Mouse (Mus musculus) gastrocnemius, adult 2 months (tissue): ENCODE measurements around the gene Zc3h4. TPM values are rescaled to one million over a fixed set of nuclear protein-coding genes. Genes with fewer than 3 reads are reported as not detected.

Experiments used
- DNase-seq: peaks from one replicate; pipeline ENCODE4 v3.0.0; 2022
- H3K27ac ChIP-seq: fragments of 200-600 bp; 2 replicates; pipeline ENCODE4 v1.8.1; 2022; ENCODE audit warnings: mild to moderate bottlenecking
- H3K4me3 ChIP-seq: fragments of 200-600 bp; 2 replicates; pipeline ENCODE4 v1.8.1; 2022; ENCODE audit warnings: mild to moderate bottlenecking, moderate library complexity
- CTCF ChIP-seq: fragments of 200-600 bp; IDR thresholded peaks from 2 replicates; pipeline ENCODE4 v1.8.1; 2022; ENCODE audit warnings: antibody characterized with exemption, mild to moderate bottlenecking, moderate library complexity
- intact Hi-C: fragments of 180-260 bp; cut with DNase I; formaldehyde crosslinking; loops from one replicate; pipeline ENCODE4 v1.15.1; 2025
- total RNA-seq, 2 experiments: library from RNA; stranded (reverse); gene quantifications; 2 replicates each; pipeline ENCODE4 v1.2.3; 2021

Gene Zc3h4
- total RNA-seq, 2 experiments from 2014 or later, result 29.9 to 32.0 TPM

GRCm38 (mm10) chr7:16456289-16456688 is 55.6 kb downstream of the Zc3h4 start:
- no peak overlapping the region for H3K27ac ChIP-seq
- intact Hi-C loops, result no loop called here
- DNase-seq, result no peak
- H3K4me3 ChIP-seq, result no peak overlapping the region
- no peak for TF ChIP-seq CTCF

- Histone ChIP-seq H3K4me3 (no peak overlapping the region), H3K27ac (no peak overlapping the region)
- DNase-seq, result no peak
- intact Hi-C loops, result loop anchor here (10.0 kb wide), 1 partner anchor 166 kb away; no protein-coding TSS in a partner anchor
- no peak for TF ChIP-seq CTCF
Observed at GRCm38 (mm10) chr7:16460566-16460965, 59.9 kb downstream of the Zc3h4 start.

DNA sequence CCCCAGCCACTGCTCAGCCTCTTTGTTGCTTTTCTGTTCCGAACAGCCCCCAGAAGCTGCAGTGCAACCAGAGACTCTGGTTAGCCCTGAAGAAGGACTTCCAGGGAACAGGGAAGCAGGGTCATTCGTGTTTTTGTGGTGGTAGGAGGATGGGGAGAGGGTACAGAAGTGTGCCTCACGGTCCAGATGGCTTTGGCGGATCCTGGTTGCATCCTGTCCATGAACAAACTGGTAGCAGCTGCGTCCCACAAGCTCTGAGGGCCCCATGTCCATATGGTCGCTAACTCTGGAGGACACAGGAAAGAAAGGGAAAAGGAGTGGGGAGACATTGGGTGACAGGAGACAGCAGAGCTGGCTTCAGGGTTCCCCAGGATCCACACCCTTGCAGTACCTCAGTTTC is 60.4 kb downstream of the Zc3h4 start:
- intact Hi-C loops, result loop anchor here (10.0 kb wide), 1 partner anchor 166 kb away; no protein-coding TSS in a partner anchor
- no peak for DNase-seq
- TF ChIP-seq CTCF, result no peak

DNA sequence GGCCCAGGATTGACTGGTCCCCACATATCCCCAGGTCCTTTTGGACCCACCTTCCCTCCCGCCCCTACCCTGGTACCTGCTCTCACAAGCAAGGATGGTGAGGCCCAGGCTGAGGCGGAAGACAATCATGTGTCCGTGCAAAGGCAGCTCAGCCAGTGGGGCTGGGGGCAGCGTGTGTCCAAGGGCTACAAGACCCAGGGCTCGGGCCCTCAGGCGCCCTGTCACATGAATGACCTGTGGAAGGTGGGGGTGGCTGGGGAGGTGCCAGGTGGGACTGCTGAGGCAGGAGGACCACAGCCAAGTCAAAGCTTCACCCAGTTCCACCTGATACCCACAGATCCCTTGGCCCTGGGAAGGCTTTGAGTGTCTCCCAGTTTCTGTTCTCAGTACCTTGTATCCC is 61.0 kb downstream of the Zc3h4 start:
- Histone ChIP-seq H3K4me3 (no peak overlapping the region), H3K27ac (no peak overlapping the region)
- intact Hi-C loops, result loop anchor here (2.0 to 10.0 kb wide), 2 partner anchors 65 to 167 kb away; no protein-coding TSS in a partner anchor
- DNase-seq, result no peak
- no peak for TF ChIP-seq CTCF

More for the DNA sequence above, 60.4 kb downstream of the Zc3h4 start:
- Histone ChIP-seq H3K4me3 (no peak overlapping the region), H3K27ac (no peak overlapping the region)

- peak; percentile 96 for TF ChIP-seq CTCF
- Histone ChIP-seq H3K4me3 (no peak overlapping the region), H3K27ac (no peak overlapping the region)
- intact Hi-C loops, result loop anchor here (2.0 to 10.0 kb wide), 2 partner anchors 66 to 168 kb away; no protein-coding TSS in a partner anchor
- peak; percentile 82 for DNase-seq
Observed at GRCm38 (mm10) chr7:16463214-16463613, 62.5 kb downstream of the Zc3h4 start.

DNA sequence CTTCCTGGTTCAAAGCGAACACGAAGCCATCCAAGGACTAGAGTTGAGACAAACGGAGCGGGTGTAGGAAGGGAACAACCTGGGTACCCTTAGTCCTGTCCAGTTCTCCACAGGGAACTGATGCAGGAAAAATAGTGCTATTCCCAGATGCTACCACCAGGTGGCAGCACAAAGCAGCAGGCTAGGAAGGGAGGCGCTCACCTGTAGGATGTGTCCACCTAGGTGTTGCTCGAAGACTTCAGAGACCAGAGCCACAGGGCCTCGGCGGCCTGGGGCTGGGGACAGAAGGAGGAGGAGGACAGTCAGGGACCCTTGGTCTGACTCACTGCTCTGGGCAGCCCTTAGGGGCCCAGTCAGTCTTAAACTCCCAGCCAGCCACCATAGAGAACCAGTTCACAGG is 64.5 kb downstream of the Zc3h4 start:
- Histone ChIP-seq H3K27ac (no peak overlapping the region), H3K4me3 (no peak overlapping the region)
- peak; percentile 98 for TF ChIP-seq CTCF
- peak; percentile 71 for DNase-seq
- intact Hi-C loops, result loop anchor here (1.0 to 10.0 kb wide), 3 partner anchors 26 to 170 kb away; no protein-coding TSS in a partner anchor

DNA sequence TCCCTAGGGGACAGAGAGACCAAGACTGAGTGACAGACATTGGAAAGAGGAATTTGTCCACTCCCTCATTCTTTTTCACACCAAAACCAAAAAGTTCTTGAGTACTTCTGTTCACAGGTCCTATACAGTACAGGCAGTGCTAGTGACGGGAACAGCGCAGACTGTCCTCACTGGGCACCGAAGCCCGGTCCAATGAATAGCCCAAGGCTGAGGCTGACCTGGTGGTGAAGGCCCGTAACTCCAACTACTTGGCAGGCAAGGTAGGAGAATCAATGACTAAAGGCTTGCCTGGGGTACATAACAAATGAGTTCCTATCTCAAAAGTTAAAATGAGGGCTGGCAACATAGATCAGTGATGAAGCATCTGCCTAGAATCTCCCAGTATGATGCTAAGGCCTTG is 64.9 kb downstream of the Zc3h4 start:
- Histone ChIP-seq H3K27ac (no peak overlapping the region), H3K4me3 (no peak overlapping the region)
- no peak for TF ChIP-seq CTCF
- intact Hi-C loops, result loop anchor here (1.0 to 10.0 kb wide), 3 partner anchors 25 to 171 kb away; no protein-coding TSS in a partner anchor
- no peak for DNase-seq

GRCm38 (mm10) chr7:16466565-16466964 is 65.9 kb downstream of the Zc3h4 start:
- TF ChIP-seq CTCF, result peak; percentile 39
- intact Hi-C loops, result loop anchor here (10.0 kb wide), 1 partner anchor 172 kb away; no protein-coding TSS in a partner anchor
- no peak overlapping the region for H3K27ac ChIP-seq
- H3K4me3 ChIP-seq, result no peak overlapping the region
- DNase-seq, result no peak

DNA sequence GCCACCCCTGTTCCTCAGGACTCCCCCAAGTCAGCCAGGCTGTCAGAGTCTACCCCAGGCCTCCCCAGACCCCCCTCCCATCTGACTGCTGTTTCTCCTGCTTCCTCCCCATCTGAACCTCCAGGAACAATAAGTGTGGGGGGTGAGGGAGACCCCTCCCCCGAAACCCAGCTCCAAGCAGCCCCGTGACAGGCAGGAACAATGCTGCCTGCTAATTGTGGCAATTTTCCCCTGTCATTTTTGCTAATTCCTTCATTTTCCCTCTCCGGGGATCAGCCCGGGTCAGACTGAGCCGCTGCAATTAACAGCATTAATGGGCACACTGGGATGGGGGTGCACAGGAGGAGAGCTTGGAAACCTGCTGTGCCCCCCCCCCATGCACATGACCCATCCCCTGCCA is 67.4 kb downstream of the Zc3h4 start:
- no peak for TF ChIP-seq CTCF
- intact Hi-C loops, result loop anchor here (10.0 kb wide), 1 partner anchor 173 kb away; no protein-coding TSS in a partner anchor
- no peak overlapping the region for H3K27ac ChIP-seq
- H3K4me3 ChIP-seq, result no peak overlapping the region
- DNase-seq, result no peak

GRCm38 (mm10) chr7:16471549-16471948 is 70.8 kb downstream of the Zc3h4 start:
- H3K27ac ChIP-seq, result no peak overlapping the region
- intact Hi-C loops, result loop anchor here (10.0 kb wide), 1 partner anchor 253 kb away; the partner anchor contains the start of gene Ceacam9
- peak; percentile 46 for TF ChIP-seq CTCF
- DNase-seq, result no peak
- H3K4me3 ChIP-seq, result no peak overlapping the region

DNA sequence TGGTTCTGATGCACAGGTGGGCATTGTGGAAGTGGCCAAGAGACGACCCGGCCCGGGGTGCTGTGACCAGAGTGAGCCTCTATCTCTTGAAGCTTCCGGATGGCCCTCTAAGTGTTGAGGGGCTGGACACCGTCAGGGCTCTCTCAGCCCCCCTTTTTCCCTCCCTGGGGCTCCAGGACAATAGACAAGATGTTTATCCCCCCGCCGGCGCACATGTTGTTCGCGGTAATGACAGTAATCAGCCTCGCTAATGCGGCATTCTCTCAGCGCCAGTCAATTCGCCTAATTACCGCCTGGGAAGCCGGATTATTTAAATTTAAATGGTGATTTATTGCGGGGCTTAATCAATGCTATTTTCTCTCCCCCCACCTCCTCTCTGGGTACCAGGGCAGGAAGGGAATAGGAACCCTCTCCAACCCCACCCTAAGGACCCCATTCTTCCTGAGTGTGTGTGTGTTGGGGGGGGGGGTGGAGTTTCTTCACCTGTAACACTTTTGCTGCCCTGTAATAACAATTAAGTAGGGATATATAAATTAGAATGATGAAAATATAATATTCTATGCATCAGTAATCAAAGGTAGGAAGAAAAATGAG is 71.5 kb downstream of the Zc3h4 start:
- H3K27ac ChIP-seq, result no peak overlapping the region
- no peak for DNase-seq
- intact Hi-C loops, result loop anchor here (10.0 kb wide), 1 partner anchor 253 kb away; the partner anchor contains the start of gene Ceacam9
- no peak for TF ChIP-seq CTCF
- no peak overlapping the region for H3K4me3 ChIP-seq

DNA sequence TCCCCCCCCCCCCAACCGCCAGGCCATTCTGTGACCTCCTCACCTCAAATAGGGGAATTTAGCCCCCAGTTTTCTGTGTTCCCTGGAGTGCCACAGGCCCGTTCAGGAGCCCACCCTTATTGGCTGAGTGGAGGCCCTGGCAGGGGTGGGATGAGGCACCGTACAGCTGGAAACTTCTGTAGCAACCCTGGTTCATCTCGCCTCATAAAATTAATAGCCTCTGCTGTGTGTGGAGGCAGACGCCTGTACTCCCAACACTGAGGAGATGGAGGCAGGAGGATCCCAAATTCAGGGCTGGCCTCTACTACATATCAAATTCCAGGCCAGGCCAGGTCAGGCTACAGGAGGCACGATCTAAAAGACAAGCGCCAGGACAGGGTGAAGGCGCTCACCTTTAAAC is 73.1 kb downstream of the Zc3h4 start:
- DNase-seq, result no peak
- Histone ChIP-seq H3K4me3 (no peak overlapping the region), H3K27ac (no peak overlapping the region)
- no peak for TF ChIP-seq CTCF
- intact Hi-C loops, result loop anchor here (10.0 kb wide), 1 partner anchor 251 kb away; the partner anchor contains the start of gene Ceacam9

- no peak overlapping the region for H3K27ac ChIP-seq
- no peak for TF ChIP-seq CTCF
- peak overlapping the region; percentile 46 for H3K4me3 ChIP-seq
- intact Hi-C loops, result loop anchor here (10.0 kb wide), 1 partner anchor 250 kb away; the partner anchor contains the start of gene Ceacam9
- no peak for DNase-seq
Observed at GRCm38 (mm10) chr7:16474445-16474844, 73.7 kb downstream of the Zc3h4 start.
